Mouse (Mus musculus) megakaryocyte, embryonic 14.5 days (primary cell): ENCODE data around the gene Card6.

Source experiments
- FLI1 ChIP-seq: IDR thresholded peaks from 2 replicates; pipeline ENCODE4 v1.6.1; 2012; ENCODE audit warnings: low read length, inconsistent platforms, mixed read lengths
- GATA1 ChIP-seq: IDR thresholded peaks from 3 replicates; pipeline ENCODE4 v1.6.1; 2012; ENCODE audit warnings: mixed read lengths, low read length, inconsistent platforms, borderline replicate concordance

DNA sequence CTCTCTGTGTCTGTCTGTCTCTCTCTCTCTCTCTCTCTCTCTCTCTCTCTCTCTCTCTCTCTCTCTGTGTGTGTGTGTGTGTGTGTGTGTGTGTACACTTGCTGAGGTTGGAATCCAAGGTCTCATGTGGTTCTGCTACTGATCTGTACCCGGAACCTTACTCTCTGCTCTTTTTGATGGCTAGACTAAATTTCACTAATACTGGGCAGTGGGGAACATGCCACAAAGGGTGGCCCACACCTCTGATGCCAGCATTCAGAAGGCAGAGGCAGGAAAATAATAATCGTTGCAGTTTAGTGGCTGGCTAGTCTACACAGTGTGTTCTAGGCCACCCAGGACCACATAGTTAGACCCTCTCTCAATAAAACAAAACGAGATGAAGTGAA is 309 bp upstream of the Card6 start:
- TF ChIP-seq GATA1 (no peak), FLI1 (no peak)
